ENCODE assay signal across 16 mouse cellular contexts in the genomic region with DNA sequence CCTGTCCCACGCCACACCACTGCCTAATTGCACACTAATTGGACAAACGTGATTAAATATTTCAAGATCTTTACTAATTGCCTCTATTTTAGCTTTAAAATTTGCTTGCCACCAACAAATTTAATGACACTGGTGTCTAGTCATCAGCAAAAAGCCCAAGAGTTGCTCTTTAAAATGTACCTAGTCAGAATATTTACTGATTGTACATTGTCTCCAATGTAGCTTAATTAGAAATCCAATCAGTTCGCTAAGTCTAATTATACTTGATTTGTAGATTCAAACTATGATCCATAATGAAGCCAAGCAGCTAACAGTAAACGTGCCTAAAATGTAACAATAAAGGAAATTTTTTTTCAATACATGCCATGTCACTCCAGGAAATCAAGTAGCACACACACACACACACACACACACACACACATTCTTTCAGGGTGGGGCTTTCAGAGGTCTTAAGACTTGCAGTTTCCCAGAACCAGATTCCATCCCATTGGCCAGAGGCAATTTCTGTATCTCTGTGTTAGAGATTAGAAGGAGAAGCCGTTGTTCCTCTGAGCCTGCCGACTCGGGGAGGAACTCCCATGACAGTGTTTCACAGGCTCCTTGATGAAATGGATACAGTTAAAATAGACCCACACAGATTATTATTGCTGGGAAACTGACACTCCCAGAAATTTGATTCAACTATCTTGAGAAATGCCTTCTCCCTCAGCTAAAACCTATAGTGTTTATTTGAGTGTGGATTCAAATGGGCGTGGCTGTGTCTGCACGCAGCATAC. TPM values are rescaled to one million over a fixed set of nuclear protein-coding genes. Genes with fewer than 3 reads are reported as not detected.
"Had no signal": no experiment of that assay in that cellular context is flagged by ENCODE, and none has a peak within 500 bp of the region (broad histone marks: within the 10 kb centered on the region; RNA-seq: fewer than 3 reads in every experiment).

No protein-coding gene starts in this region.

- H3K4me2 ChIP-seq: kidney, embryonic 15.5 days; limb, embryonic 15.5 days; liver, embryonic 12.5 days; lung, embryonic 14.5 days; neural tube, embryonic 15.5 days; stomach, embryonic 15.5 days had no signal

- H3K4me1 ChIP-seq: limb, embryonic 15.5 days; liver, embryonic 12.5 days; megakaryocyte, embryonic 14.5 days; stomach, embryonic 15.5 days had no signal

- H3K27me3 ChIP-seq: kidney, embryonic 15.5 days; liver, embryonic 12.5 days; megakaryocyte, embryonic 14.5 days; neural tube, embryonic 15.5 days; stomach, embryonic 15.5 days had no signal

- H3K4me3 ChIP-seq: kidney, embryonic 15.5 days; limb, embryonic 15.5 days; liver, embryonic 12.5 days; megakaryocyte, embryonic 14.5 days; myocyte; neural tube, embryonic 15.5 days; stomach, embryonic 15.5 days had no signal

- H3K27ac ChIP-seq: kidney, embryonic 15.5 days; limb, embryonic 15.5 days; liver, embryonic 12.5 days; macrophage; stomach, embryonic 15.5 days had no signal

- H3K36me3 ChIP-seq: kidney, embryonic 15.5 days; limb, embryonic 15.5 days; liver, embryonic 12.5 days; neural tube, embryonic 15.5 days; stomach, embryonic 15.5 days had no signal

- H3K9ac ChIP-seq: kidney, embryonic 15.5 days; limb, embryonic 15.5 days; liver, embryonic 12.5 days; lung, embryonic 14.5 days; neural tube, embryonic 15.5 days; stomach, embryonic 15.5 days had no signal

- ATAC-seq: liver, embryonic 12.5 days had no signal

- H3K9me3 ChIP-seq: kidney, embryonic 15.5 days; limb, embryonic 15.5 days; liver, embryonic 12.5 days; neural tube, embryonic 15.5 days; stomach, embryonic 15.5 days had no signal

- DNase-seq: kidney, adult 2 months; kidney, postnatal 14 days; layer of hippocampus, postnatal 36 days; lung, embryonic 14.5 days; lung, postnatal 10 days; right cerebral cortex, postnatal 14 days; thymus, adult 18-20 months; thymus, postnatal 14 days had no signal

RNA-seq across cellular contexts. Expression of a gene that starts 24.1 kb away (rescaled TPM):
- polyA plus RNA-seq: macrophage had no signal
